Mouse (Mus musculus) ES-Bruce4 (cell line): Measurements from ENCODE around the gene Prkar2a.

Experiments
- CTCF ChIP-seq: IDR thresholded peaks from one replicate; pipeline ENCODE4 v1.8.1; 2011; ENCODE audit warnings: low read depth, low read length
- EP300 ChIP-seq: IDR thresholded peaks from 2 replicates; pipeline ENCODE4 v1.6.1; 2011; ENCODE audit warnings: low read depth, low read length; ENCODE audit not compliant: insufficient read depth
- POLR2A ChIP-seq: IDR thresholded peaks from one replicate; pipeline ENCODE4 v1.8.1; 2011; ENCODE audit warnings: low read length; ENCODE audit not compliant: insufficient read depth

- no peak for TF ChIP-seq CTCF
- no peak for TF ChIP-seq POLR2A
- TF ChIP-seq EP300, result no peak
These were observed 39.3 kb upstream of the Prkar2a start for GRCm38 (mm10) chr9:108649561-108650440.
